Mouse (Mus musculus) small intestine, adult 2 months (tissue): ENCODE data around the gene Cox19. TPM values are rescaled to one million over a fixed set of nuclear protein-coding genes. Genes with fewer than 3 reads are reported as not detected.
A peak's percentile ranks its signal among the peaks of the same experiment; 100 is the strongest.
"Not testable (repeated sequence)": the region's sequence is repeated elsewhere in the genome, so short reads cannot be mapped to it uniquely, and the experiment has no call there.

Experiments
- H3K27ac ChIP-seq: fragments of 200-500 bp; 2 replicates; pipeline ENCODE4 v1.5.1; 2012; ENCODE audit warnings: low read depth, low read length, control low read depth, inconsistent platforms; ENCODE audit not compliant: insufficient read depth
- H3K27me3 ChIP-seq: fragments of 200-500 bp; 2 replicates; pipeline ENCODE4 v1.6.1; 2012; ENCODE audit warnings: mild to moderate bottlenecking, moderate library complexity, low read length, inconsistent platforms; ENCODE audit not compliant: control insufficient read depth, insufficient read depth
- H3K36me3 ChIP-seq: fragments of 200-500 bp; 2 replicates; pipeline ENCODE4 v1.6.1; 2012; ENCODE audit warnings: mild to moderate bottlenecking, low read length, control low read depth, inconsistent platforms; ENCODE audit not compliant: control insufficient read depth, insufficient read depth
- H3K4me1 ChIP-seq: fragments of 200-500 bp; 2 replicates; pipeline ENCODE4 v1.6.1; 2012; ENCODE audit warnings: low read length, inconsistent platforms, mixed read lengths; ENCODE audit not compliant: control insufficient read depth, insufficient read depth, insufficient read length
- H3K4me3 ChIP-seq: fragments of 200-500 bp; 2 replicates; pipeline ENCODE4 v1.5.1; 2012; ENCODE audit warnings: low read depth, mild to moderate bottlenecking, control low read depth, inconsistent platforms, low read length, moderate library complexity
- CTCF ChIP-seq: fragments of 200-500 bp; IDR thresholded peaks from 2 replicates; pipeline ENCODE4 v1.5.1; 2012; ENCODE audit warnings: low read depth, mild to moderate bottlenecking, control low read depth, inconsistent platforms, low read length, moderate library complexity, mixed read lengths; ENCODE audit not compliant: insufficient replicate concordance, insufficient read length; ENCODE audit errors: extremely low read depth
- POLR2A ChIP-seq: fragments of 200-500 bp; IDR thresholded peaks from 2 replicates; pipeline ENCODE4 v1.6.1; 2012; ENCODE audit warnings: low read depth, mild to moderate bottlenecking, control low read depth, inconsistent platforms, low read length, moderate library complexity
- WGBS: fragments of 180-500 bp; shearing (Covaris S2); methylation state at CpG from one replicate; pipeline ENCODE4 v1.1.7; 2018; 5-methylcytosine and 5-hydroxymethylcytosine counted together
- polyA plus RNA-seq: library from polyadenylated mRNA; depleted of rRNA; stranded (reverse); fragments of >200 nt; gene quantifications from 2 replicates; pipeline ENCODE4 v1.2.3, GENCODE M21; 2012

Cox19 gene
- polyA plus RNA-seq, 1 experiment = 104 TPM

DNA sequence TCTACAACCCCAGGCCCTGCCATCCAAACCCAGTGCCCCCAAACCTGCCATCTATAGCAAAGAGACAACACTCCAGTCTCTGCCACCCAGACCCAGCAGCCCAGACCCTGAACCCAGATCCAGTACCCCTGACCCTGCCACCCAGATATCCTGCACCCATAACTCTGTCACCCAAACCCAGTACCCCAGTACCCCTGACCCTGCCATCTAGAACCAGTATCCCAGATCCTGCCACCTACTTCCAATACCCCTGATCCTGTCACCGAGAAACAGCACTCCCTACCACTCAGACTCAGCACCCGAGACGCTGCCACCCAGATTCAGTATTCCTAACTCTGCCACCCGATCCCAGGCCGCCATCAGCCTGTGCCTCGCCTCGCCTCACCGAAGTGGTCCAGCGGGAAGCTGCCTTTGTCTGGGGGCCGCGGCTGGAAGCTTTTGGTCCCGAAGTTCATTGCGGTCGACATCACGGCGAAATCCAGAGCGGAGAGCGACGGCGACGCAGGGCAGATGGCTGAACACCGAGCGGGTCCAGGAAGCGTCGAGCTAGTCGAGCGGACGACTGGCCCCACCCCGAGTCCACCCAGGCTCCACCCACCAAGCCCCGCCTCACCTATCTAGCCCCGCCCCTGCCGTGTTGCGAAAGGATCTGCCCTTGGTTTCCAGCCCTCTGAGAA is 6.4 kb downstream of the Cox19 start:
- Histone ChIP-seq H3K4me1 (peaks cover 31% of the 10 kb centered on the region; the same call in 1 of the 2 replicates), H3K4me3 (peak overlapping the region; percentile 93), H3K27me3 (no peaks in the 10 kb centered on the region), H3K36me3 (peaks cover 17% of the 10 kb centered on the region), H3K27ac (peak overlapping the region; percentile 67)
- 0% methylated on average over 33 of the region's 33 CpGs for WGBS
- TF ChIP-seq POLR2A = peak; percentile 59; the same call in 1 of the 2 replicates
- no peak for TF ChIP-seq CTCF

GRCm38 (mm10) chr5:139344021-139344686 is 7.1 kb downstream of the Cox19 start:
- H3K27me3 ChIP-seq = no peaks in the 10 kb centered on the region
- H3K4me3 ChIP-seq = peak overlapping the region; percentile 93
- peaks cover 23% of the 10 kb centered on the region for H3K36me3 ChIP-seq
- 0 out of 2 replicates have a peak overlapping the region, but pooled peaks have one; percentile 67 for H3K27ac ChIP-seq
- peaks cover 28% of the 10 kb centered on the region; the same call in 1 of the 2 replicates for H3K4me1 ChIP-seq
- 2% methylated on average over 12 of the region's 12 CpGs for WGBS
- TF ChIP-seq CTCF = peak; percentile 89
- TF ChIP-seq POLR2A = no peak

GRCm38 (mm10) chr5:139338891-139339290 is 12.3 kb downstream of the Cox19 start:
- H3K27me3 ChIP-seq = no peaks in the 10 kb centered on the region
- H3K4me3 ChIP-seq = no peak overlapping the region
- TF ChIP-seq POLR2A (no peak), CTCF (no peak)
- WGBS = 82% methylated on average over 11 of the region's 11 CpGs
- H3K27ac ChIP-seq = no peak overlapping the region
- H3K4me1 ChIP-seq = peaks cover 10% of the 10 kb centered on the region
- peaks cover 43% of the 10 kb centered on the region for H3K36me3 ChIP-seq

DNA sequence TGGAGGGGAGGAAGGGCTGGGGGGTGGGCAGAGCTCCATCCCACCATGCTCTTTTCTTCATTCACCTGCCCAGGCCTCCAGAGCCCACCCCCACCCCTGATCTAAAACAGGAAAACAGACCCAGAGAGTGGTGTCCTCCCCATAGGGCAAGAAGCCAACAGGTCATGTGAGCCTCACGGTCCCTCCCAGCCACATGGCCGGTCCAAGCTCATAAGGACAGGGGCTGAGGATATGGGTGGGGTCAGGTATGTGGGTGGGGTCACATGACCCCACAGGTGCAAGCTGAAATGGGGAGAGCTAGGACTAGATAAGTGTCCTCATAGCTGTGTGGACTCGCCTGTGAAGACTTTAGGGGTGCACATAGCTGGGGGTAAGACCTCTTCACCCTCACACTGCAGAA is 12.8 kb downstream of the Cox19 start:
- peaks cover 12% of the 10 kb centered on the region for H3K4me1 ChIP-seq
- TF ChIP-seq CTCF = no peak
- WGBS = 32% methylated on average over 3 of the region's 3 CpGs
- no peaks in the 10 kb centered on the region for H3K27me3 ChIP-seq
- no peak overlapping the region for H3K27ac ChIP-seq
- peaks cover 43% of the 10 kb centered on the region for H3K36me3 ChIP-seq
- no peak overlapping the region for H3K4me3 ChIP-seq

GRCm38 (mm10) chr5:139337826-139338370 is 13.3 kb downstream of the Cox19 start:
- Histone ChIP-seq H3K36me3 (peaks cover 43% of the 10 kb centered on the region), H3K27me3 (no peaks in the 10 kb centered on the region), H3K4me3 (no peak overlapping the region), H3K4me1 (peaks cover 18% of the 10 kb centered on the region), H3K27ac (no peak overlapping the region)
- 79% methylated on average over 13 of the region's 13 CpGs for whole genome bisulfite sequencing
- TF ChIP-seq POLR2A (no peak), CTCF (no peak)

GRCm38 (mm10) chr5:139335634-139336033 is 15.6 kb downstream of the Cox19 start:
- no peak overlapping the region for H3K27ac ChIP-seq
- H3K4me3 ChIP-seq = no peak overlapping the region
- TF ChIP-seq POLR2A (no peak), CTCF (no peak)
- H3K4me1 ChIP-seq = peaks cover 29% of the 10 kb centered on the region
- H3K36me3 ChIP-seq = peaks cover 31% of the 10 kb centered on the region
- 86% methylated on average over 4 of the region's 4 CpGs for WGBS
- no peaks in the 10 kb centered on the region for H3K27me3 ChIP-seq

DNA sequence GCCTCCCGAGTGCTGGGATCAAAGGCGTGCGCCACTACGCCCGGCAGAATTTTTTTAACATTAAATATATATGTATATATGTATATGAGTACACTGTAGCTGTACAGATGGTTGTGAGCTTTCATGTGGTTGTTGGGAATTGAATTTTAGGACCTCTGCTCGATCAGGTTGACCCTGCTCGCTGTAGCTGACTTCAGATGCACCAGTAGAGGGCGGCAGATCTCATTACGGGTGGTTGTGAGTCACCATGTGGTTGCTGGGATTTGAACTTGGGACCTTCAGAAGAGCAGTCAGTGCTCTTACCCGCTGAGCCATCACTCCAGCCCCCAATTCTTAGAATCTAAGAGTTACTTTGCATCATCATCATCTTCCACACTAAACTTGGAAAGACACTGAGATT is 16.8 kb downstream of the Cox19 start:
- not testable (repeated sequence) for H3K27me3 ChIP-seq, H3K27ac ChIP-seq, H3K4me3 ChIP-seq
- 89% methylated on average over 10 of the region's 10 CpGs for WGBS
- peaks cover 27% of the 10 kb centered on the region for H3K4me1 ChIP-seq
- peaks cover 22% of the 10 kb centered on the region for H3K36me3 ChIP-seq
